Mouse (Mus musculus) liver, embryonic 13.5 days (tissue): Measurements from ENCODE around the gene Stx16. TPM values are rescaled to one million over a fixed set of nuclear protein-coding genes. Genes with fewer than 3 reads are reported as not detected.

Source experiments
- ATAC-seq: fragments of 200-750 bp; cut with Nextera tagmentation; 2 replicates; pipeline ENCODE4 v1.8.0; 2017; ENCODE audit warnings: low read depth, mild to moderate bottlenecking, moderate number of reproducible peaks, moderate library complexity
- DNase-seq: peaks from one replicate; pipeline ENCODE4 v3.0.0; 2022
- H3K27ac ChIP-seq: fragments of 300-500 bp; sonication (generic); 2 replicates; pipeline ENCODE4 v1.5.1; 2015; ENCODE audit warnings: moderate library complexity, mild to moderate bottlenecking, inconsistent platforms
- H3K27me3 ChIP-seq: fragments of 300-500 bp; sonication (generic); 2 replicates; pipeline ENCODE4 v1.6.1; 2015; ENCODE audit warnings: mild to moderate bottlenecking, inconsistent platforms
- H3K36me3 ChIP-seq: fragments of 300-500 bp; sonication (generic); 2 replicates; pipeline ENCODE4 v1.6.1; 2015; ENCODE audit warnings: mild to moderate bottlenecking, inconsistent platforms
- H3K4me1 ChIP-seq: fragments of 300-500 bp; sonication (generic); replicated peaks from 2 replicates; pipeline ENCODE4 v1.6.1; 2015; ENCODE audit warnings: inconsistent platforms
- H3K4me2 ChIP-seq: fragments of 300-500 bp; sonication (generic); 2 replicates; pipeline ENCODE4 v1.6.1; 2015; ENCODE audit warnings: inconsistent platforms, mild to moderate bottlenecking, moderate library complexity
- H3K4me3 ChIP-seq: fragments of 300-500 bp; sonication (generic); replicated peaks from 2 replicates; pipeline ENCODE4 v1.5.1; 2015; ENCODE audit warnings: mild to moderate bottlenecking, inconsistent platforms
- H3K9ac ChIP-seq: fragments of 300-500 bp; sonication (generic); 2 replicates; pipeline ENCODE4 v1.6.1; 2015; ENCODE audit warnings: mild to moderate bottlenecking, inconsistent platforms
- H3K9me3 ChIP-seq: fragments of 300-500 bp; sonication (generic); replicated peaks from 2 replicates; pipeline ENCODE4 v1.6.1; 2016; ENCODE audit warnings: inconsistent platforms
- WGBS: fragments of 180-500 bp; shearing (Covaris S2); methylation state at CpG from one replicate; pipeline ENCODE4 v1.1.7; 2015; ENCODE audit not compliant: insufficient replicate concordance; 5-methylcytosine and 5-hydroxymethylcytosine counted together
- polyA plus RNA-seq: library from polyadenylated mRNA; unstranded; fragments of >200 nt; fragmentation: Nextera tagmentation; extraction: Ambion mirVana; gene quantifications from 2 replicates; pipeline ENCODE4 v1.2.1, GENCODE M21; 2015

Gene Stx16
- polyA plus RNA-seq, 1 experiment from 2014 or later: 3.3 TPM

DNA sequence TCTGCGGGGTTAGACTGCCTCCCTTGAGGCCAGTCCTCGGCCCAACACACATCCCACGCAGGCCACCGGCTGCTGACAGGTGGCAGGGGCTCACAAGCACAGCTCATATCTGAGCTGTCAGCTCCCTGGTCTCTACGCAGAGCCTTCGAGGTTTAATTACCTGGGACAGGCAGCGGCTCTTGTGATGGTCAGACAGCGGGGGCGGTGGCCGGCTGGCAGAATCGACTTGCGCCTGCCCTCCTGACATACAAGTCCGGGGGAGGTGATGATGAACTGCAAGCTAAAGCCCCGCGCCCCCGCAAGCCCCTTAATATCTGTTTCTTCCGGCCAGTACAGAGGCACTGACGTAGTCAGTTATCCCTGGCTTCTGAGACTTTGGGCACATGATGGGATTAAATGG is 36.8 kb downstream of the Stx16 start:
- Histone ChIP-seq H3K4me2 (no peak overlapping the region), H3K4me3 (no peak overlapping the region), H3K4me1 (peaks cover 25% of the 10 kb centered on the region), H3K9ac (no peak overlapping the region), H3K36me3 (peaks cover 45% of the 10 kb centered on the region), H3K9me3 (no peaks in the 10 kb centered on the region), H3K27ac (no peak overlapping the region), H3K27me3 (no peaks in the 10 kb centered on the region)
- 80% methylated on average over 18 of the region's 18 CpGs for WGBS
- no peak for ATAC-seq
- no peak for DNase-seq

DNA sequence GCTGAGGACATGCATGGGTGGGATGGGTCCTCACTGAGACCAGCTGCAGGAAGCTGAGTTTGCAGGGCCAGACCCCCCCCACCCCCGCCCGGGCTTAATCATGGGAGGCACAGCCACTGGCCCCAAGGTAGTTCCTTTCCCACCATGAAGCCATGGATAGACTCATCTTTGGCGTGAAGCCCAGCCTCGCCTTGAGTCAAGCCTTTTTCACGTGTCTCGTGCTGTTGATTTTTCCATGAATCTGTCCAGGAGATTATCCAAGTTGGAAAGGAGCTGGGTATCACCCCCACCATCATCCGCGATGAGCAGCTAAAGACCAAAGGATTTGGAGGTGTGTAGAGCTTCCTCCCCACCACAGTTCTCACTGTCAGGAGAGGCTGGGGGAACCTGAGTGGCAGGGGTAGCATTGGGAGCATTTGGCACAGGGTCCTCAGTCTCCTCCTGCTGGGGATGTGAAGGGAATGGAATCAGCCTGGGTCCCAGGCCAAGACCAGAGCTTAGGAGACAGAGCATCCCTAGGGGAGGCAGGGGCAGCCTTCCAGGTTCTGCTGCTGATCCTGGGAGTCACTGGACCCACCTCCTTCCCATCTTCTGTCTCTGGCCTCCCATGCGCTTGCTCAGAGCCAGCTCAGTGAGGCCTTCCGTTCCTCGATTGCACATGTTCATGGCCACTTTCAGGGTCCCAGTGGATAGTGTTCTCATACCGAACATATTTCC is 38.2 kb downstream of the Stx16 start:
- Histone ChIP-seq H3K9ac (no peak overlapping the region), H3K9me3 (no peaks in the 10 kb centered on the region), H3K4me3 (no peak overlapping the region), H3K36me3 (peaks cover 50% of the 10 kb centered on the region), H3K4me1 (peaks cover 25% of the 10 kb centered on the region), H3K27ac (no peak overlapping the region), H3K4me2 (no peak overlapping the region), H3K27me3 (no peaks in the 10 kb centered on the region)
- 83% methylated on average over 12 of the region's 12 CpGs for WGBS
- DNase-seq (no peak), ATAC-seq (no peak)

DNA sequence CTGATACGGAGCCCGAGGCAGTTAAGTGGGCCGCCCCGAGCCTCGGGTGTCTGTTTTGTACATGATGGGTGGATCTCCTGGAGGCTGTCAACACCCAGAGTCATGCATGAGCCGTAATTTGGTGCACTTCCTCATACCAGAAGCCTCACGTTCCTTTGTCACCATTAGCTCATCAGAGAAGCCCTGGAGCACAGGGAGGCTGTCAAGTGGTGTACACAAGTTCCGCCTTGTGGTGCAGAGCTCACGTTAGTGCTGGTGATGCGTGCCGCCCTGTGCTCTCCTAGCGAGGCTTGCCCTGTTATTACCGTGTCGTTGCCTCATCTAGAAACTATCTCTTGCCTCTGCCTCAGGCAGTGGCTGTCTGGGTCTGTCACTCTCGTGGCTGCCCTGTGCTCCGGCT is 40.8 kb downstream of the Stx16 start:
- H3K36me3 ChIP-seq: peaks cover 76% of the 10 kb centered on the region
- peaks cover 2% of the 10 kb centered on the region for H3K4me1 ChIP-seq
- DNase-seq: no peak
- no peak overlapping the region for H3K27ac ChIP-seq
- 81% methylated on average over 16 of the region's 16 CpGs for WGBS
- no peak overlapping the region for H3K4me3 ChIP-seq
- H3K4me2 ChIP-seq: no peak overlapping the region
- H3K9ac ChIP-seq: no peak overlapping the region
- H3K9me3 ChIP-seq: no peaks in the 10 kb centered on the region
- ATAC-seq: no peak
- no peaks in the 10 kb centered on the region for H3K27me3 ChIP-seq

DNA sequence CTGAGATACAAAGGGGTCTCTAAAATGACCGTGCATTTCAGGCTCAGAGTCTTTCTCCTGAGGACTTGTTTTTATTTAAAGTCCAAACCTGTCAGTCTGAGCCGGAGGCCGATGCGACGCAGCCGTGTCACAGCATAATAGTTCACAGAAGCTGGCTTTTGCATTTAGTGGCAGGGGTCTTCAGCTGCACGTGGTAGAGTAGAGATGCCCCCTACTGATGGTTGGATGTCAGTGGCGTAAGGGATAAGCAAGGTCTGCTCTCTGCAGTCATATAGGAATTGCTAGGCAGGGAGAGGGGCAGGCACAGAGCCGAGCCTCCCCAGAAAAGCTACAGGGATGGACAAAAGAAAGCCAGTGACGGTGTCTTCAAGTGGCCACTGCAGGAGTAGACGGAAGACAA is 42.0 kb downstream of the Stx16 start:
- Histone ChIP-seq H3K4me2 (no peak overlapping the region), H3K27me3 (no peaks in the 10 kb centered on the region), H3K4me1 (no peaks in the 10 kb centered on the region), H3K36me3 (peaks cover 84% of the 10 kb centered on the region), H3K4me3 (no peak overlapping the region), H3K9me3 (no peaks in the 10 kb centered on the region), H3K9ac (no peak overlapping the region), H3K27ac (no peak overlapping the region)
- ATAC-seq (no peak), DNase-seq (no peak)
- 82% methylated on average over 11 of the region's 11 CpGs for WGBS

DNA sequence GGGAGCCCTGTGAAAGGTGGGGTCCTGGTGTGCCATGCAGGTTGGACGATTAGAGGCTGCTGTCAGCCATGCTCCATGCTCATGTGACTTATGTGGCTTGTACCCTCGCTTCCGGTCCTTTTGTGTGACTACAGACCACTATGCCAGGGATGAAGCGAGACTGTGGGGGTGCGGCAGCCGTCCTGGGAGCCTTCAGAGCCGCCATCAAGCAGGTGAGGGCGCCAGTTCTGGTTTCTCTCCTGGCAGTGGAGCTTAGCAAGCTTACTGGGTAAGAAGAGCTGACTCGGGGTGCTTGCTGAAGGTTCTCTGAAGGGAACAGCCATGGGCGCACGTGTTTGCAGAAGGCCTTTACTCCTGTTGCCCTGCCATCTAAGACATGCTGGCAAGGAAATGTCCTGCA is 43.2 kb downstream of the Stx16 start:
- Histone ChIP-seq H3K9ac (no peak overlapping the region), H3K4me3 (no peak overlapping the region), H3K9me3 (no peaks in the 10 kb centered on the region), H3K4me2 (no peak overlapping the region), H3K4me1 (no peaks in the 10 kb centered on the region), H3K27me3 (no peaks in the 10 kb centered on the region), H3K36me3 (peaks cover 88% of the 10 kb centered on the region), H3K27ac (no peak overlapping the region)
- no peak for DNase-seq
- ATAC-seq: no peak
- 83% methylated on average over 11 of the region's 11 CpGs for WGBS

DNA sequence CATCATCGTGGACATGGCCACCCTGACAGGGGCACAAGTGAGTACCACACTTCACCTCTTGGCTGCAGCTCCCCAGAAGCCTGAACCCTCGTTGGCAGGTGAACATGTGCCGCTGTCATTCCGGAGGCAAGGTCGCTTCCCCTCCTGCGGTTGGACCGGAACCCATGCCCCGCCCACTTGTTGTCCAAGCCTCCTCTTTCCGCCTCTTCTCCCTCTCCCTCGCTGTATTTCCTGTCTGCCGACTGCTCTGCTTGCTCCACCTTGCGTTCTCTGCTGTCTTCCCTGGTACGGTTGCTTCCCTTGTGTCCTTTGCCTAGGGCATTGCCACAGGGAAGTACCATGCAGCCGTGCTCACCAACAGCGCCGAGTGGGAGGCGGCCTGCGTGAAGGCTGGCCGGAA is 44.5 kb downstream of the Stx16 start:
- Histone ChIP-seq H3K9me3 (no peaks in the 10 kb centered on the region), H3K27me3 (no peaks in the 10 kb centered on the region), H3K9ac (no peak overlapping the region), H3K27ac (no peak overlapping the region), H3K4me1 (no peaks in the 10 kb centered on the region), H3K36me3 (peaks cover 80% of the 10 kb centered on the region), H3K4me2 (no peak overlapping the region), H3K4me3 (no peak overlapping the region)
- no peak for ATAC-seq
- WGBS: 74% methylated on average over 19 of the region's 19 CpGs
- no peak for DNase-seq

DNA sequence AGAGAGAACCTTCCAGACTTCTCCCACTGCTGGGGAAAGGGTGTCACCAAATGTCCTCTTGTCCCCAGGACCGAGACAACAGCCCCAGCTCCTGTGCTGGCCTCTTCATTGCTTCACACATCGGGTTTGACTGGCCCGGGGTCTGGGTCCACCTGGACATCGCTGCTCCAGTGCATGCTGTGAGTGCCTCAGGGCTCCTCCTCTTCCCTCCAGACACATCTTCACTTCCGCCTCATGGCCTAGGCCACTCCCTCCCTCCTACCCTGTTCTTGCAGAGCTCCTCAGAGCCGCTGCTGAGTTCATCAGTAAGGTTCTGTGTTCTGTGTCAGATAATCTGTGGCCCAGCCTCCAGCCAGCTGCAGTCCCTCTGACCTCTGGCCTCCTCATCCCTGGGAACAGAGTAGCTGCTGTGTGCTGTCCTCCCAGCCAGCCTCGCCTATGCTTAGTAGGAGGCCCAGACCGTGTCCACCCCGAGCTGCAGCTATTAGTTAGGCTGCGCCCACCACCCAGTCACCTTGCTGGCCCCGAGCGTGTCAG is 45.4 kb downstream of the Stx16 start:
- H3K27ac ChIP-seq: no peak overlapping the region
- H3K4me1 ChIP-seq: no peaks in the 10 kb centered on the region; the same call in 1 of the 2 replicates
- 74% methylated on average over 12 of the region's 12 CpGs for WGBS
- no peaks in the 10 kb centered on the region for H3K9me3 ChIP-seq
- no peaks in the 10 kb centered on the region for H3K27me3 ChIP-seq
- ATAC-seq (no peak), DNase-seq (no peak)
- no peak overlapping the region for H3K4me2 ChIP-seq
- peaks cover 74% of the 10 kb centered on the region for H3K36me3 ChIP-seq
- H3K9ac ChIP-seq: no peak overlapping the region
- H3K4me3 ChIP-seq: no peak overlapping the region

DNA sequence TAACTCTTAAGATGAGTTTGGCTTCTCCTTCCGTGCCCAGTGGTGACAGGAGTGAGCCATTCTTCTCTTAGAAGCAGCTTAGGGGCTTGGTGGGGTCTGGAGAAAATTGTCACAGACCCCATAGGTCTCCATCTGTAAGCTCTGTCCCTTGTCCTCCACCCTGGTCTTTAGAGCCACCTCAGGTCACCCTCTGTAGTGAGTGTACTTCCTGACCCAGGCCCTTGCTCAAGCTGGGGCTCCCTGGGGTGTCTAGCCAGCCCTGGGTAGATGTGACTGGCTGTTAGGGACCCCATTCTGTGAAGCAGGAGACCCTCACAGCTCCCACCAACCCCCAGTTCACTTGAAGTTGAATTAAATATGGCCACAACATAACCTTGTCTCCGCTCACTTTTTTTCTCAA is 46.2 kb downstream of the Stx16 start:
- Histone ChIP-seq H3K9me3 (no peaks in the 10 kb centered on the region), H3K9ac (no peak overlapping the region), H3K4me3 (no peak overlapping the region), H3K4me1 (no peaks in the 10 kb centered on the region; the same call in 1 of the 2 replicates), H3K27me3 (no peaks in the 10 kb centered on the region), H3K27ac (no peak overlapping the region), H3K36me3 (peaks cover 66% of the 10 kb centered on the region), H3K4me2 (no peak overlapping the region)
- 76% methylated on average over 2 of the region's 2 CpGs for WGBS
- no peak for DNase-seq
- ATAC-seq: no peak

DNA sequence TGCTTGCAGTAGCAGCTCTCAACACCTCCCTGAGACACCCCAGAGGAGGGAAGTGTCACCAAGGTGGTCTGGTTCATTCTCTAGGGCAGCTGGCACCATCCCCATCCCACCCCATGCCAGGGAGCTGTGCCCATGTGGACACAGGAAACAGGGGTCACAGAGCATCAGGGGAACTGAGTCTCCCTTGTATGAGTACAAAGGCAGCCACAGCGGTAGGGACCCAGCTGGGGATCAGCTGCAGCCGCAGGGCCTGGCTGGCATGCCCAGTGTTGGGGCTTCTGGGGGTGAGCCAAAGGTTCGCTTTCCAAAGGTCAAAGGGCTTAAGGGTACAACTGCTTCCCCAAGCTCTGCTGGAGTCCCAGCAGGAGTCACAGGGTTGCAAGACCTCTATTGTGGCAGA is 47.6 kb downstream of the Stx16 start:
- H3K4me2 ChIP-seq: no peak overlapping the region
- H3K9me3 ChIP-seq: no peaks in the 10 kb centered on the region
- no peaks in the 10 kb centered on the region for H3K27me3 ChIP-seq
- ATAC-seq (no peak), DNase-seq (no peak)
- peaks cover 61% of the 10 kb centered on the region for H3K36me3 ChIP-seq
- H3K4me3 ChIP-seq: no peak overlapping the region
- WGBS: 89% methylated on average over 3 of the region's 3 CpGs
- no peak overlapping the region for H3K9ac ChIP-seq
- H3K4me1 ChIP-seq: no peaks in the 10 kb centered on the region; the same call in 1 of the 2 replicates
- no peak overlapping the region for H3K27ac ChIP-seq

DNA sequence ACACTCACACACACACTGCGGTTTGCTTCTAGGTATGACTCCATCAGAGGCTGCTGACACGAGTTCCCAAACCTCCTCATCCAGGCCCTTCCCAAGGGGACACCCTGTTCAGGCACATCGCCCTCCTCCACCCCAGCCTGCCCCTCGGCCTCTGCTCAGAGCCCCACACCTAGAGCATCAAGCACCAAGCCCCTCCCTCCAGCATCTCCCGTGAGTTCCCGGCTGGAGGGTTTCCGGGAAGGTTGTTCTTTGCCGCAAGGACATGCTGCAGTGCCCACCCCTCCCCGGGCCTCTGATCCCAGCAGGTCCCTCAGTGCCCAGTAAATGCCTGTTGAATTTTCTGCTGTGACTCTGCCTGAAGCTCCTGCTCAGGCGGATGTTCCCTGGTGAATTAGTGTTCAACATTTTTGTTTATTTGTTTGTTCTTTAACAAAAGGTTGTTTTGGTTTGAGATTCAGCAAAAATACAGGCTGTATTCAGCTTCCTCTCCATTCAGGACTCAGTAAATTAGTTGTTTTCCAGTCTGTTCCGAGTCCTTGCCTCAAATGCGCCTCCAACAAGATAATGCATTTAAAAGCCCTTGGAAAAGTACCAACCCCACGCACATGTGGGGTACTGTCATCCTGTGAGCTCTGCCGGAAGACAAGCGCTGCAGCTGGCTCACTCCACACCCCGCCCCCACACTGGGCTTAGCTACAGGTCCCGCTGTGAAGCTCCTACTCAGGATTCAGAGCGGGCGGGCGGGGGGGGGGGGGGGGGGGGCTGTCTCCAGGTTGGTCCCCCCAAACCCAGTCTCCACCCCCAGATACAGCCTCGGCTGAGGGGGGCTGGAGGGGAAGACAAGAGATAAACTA is 50.6 kb downstream of the Stx16 start:
- Histone ChIP-seq H3K4me3 (no peak overlapping the region), H3K27me3 (no peaks in the 10 kb centered on the region), H3K9me3 (no peaks in the 10 kb centered on the region), H3K27ac (no peak overlapping the region), H3K4me1 (no peaks in the 10 kb centered on the region; the same call in 1 of the 2 replicates), H3K4me2 (no peak overlapping the region), H3K9ac (no peak overlapping the region), H3K36me3 (peaks cover 31% of the 10 kb centered on the region)
- DNase-seq (no peak), ATAC-seq (no peak)
- 10% methylated on average over 19 of the region's 21 CpGs for WGBS

DNA sequence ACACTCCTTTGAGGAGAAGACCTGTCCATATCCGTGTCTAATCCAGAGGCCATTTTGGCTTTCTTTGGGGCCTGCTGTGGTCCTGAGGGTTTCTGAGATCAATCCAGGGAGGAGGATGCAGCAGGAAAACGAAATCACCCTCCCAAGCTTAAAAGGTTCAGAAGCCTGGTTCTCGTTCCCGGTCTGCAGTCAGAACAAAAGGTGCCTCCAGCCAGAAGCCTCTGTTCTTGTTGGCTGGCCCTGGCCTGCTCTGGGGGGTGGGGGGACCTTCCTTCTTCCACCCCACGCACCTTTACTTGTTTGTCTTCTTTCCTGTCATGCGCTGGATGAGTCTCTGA is 51.2 kb downstream of the Stx16 start:
- Histone ChIP-seq H3K27me3 (no peaks in the 10 kb centered on the region), H3K27ac (no peak overlapping the region), H3K4me1 (peaks cover 3% of the 10 kb centered on the region; the same call in 1 of the 2 replicates), H3K9ac (no peak overlapping the region), H3K4me3 (no peak overlapping the region), H3K4me2 (no peak overlapping the region), H3K9me3 (no peaks in the 10 kb centered on the region), H3K36me3 (peaks cover 25% of the 10 kb centered on the region)
- 37% methylated on average over 6 of the region's 6 CpGs for WGBS
- no peak for ATAC-seq
- no peak for DNase-seq
